Mouse (Mus musculus): ENCODE data around the gene Sema6d.

DNA sequence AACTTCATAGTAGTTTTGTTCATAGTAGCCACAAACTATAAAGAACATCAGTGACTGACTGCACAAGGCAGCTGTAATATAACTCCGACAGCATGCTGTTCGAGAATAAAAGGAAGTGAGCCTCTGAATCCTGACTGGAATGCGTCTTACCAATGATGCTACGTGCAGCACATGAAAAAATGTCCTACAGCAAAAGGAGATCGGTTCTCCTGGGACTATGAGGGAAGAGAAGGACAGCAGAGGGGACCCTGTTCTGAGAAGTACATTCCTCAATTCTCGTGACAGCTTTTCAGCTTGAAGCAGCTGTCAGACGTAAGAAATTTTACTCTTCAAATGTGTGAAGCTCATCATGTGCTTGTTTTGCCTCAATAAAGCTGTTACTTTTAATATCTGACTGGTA, 617.1 kb downstream of the Sema6d start:
- no peak for TF ChIP-seq POLR2A (IDR thresholded peaks at IDR 0.05; ENCODE audit: insufficient read depth, low read depth, low read length)
- TF ChIP-seq EP300 (IDR thresholded peaks at IDR 0.05; ENCODE audit: insufficient read depth, low read depth, low read length) = no peak
- no peak for TF ChIP-seq CTCF (IDR thresholded peaks at IDR 0.05)
